Mouse (Mus musculus): ENCODE measurements at regions not wholly inside any gene's neighbourhood (a gene's known extent, or its start where the extent isn't known, plus 50 kb on each side); places are given as distances from the start of the nearest gene placed in this dataset.

DNA sequence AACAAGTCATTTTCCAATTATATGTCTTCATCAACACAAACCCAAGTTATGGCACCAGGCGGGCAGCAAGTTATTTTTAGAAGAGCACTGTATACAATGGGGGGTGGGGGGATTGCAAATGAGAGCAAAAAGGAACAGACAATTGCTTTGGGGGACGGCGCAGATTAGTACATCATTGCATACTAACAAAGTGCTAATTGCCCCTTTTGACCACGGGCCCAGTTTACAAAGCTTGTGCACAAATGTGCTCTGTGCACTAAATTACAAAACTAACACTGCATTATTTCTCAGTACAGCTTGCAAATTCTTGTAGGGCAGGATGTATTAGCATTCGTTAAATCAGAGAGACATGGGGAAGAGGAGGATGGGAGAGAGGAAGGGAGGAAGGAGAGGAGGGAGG lies 116.3 kb upstream of the Cmc1 start:
- 0 out of 2 replicates have a peak, but pooled peaks cover 2% of the 10 kb centered on the region for H3K27me3 ChIP-seq
- H3K4me2 ChIP-seq, result no peak overlapping the region
- WGBS, result 58% methylated on average over 5 of the region's 5 CpGs
- no peak overlapping the region for H3K9ac ChIP-seq
- ATAC-seq (replicated peaks; ENCODE audit: insufficient number of reproducible peaks, insufficient read depth, low FRiP score, low read depth), result no peak
- no peak overlapping the region for H3K4me3 ChIP-seq
- no peaks in the 10 kb centered on the region for H3K36me3 ChIP-seq
- H3K9me3 ChIP-seq (replicated peaks), result no peaks in the 10 kb centered on the region
- no peak overlapping the region for H3K27ac ChIP-seq
- H3K4me1 ChIP-seq (replicated peaks), result no peaks in the 10 kb centered on the region

GRCm38 (mm10) chr9:118271681-118272080 lies 121.7 kb upstream of the Cmc1 start:
- Histone ChIP-seq H3K4me3 (no peak overlapping the region), H3K27ac (no peak overlapping the region), H3K36me3 (no peaks in the 10 kb centered on the region), H3K9ac (no peak overlapping the region), H3K4me1 (replicated peaks) (peaks cover 9% of the 10 kb centered on the region), H3K27me3 (no peaks in the 10 kb centered on the region), H3K9me3 (replicated peaks) (no peaks in the 10 kb centered on the region), H3K4me2 (no peak overlapping the region)
- ATAC-seq (replicated peaks; ENCODE audit: insufficient number of reproducible peaks, insufficient read depth, low FRiP score, low read depth), result no peak
- WGBS, result 41% methylated on average over 12 of the region's 12 CpGs

DNA sequence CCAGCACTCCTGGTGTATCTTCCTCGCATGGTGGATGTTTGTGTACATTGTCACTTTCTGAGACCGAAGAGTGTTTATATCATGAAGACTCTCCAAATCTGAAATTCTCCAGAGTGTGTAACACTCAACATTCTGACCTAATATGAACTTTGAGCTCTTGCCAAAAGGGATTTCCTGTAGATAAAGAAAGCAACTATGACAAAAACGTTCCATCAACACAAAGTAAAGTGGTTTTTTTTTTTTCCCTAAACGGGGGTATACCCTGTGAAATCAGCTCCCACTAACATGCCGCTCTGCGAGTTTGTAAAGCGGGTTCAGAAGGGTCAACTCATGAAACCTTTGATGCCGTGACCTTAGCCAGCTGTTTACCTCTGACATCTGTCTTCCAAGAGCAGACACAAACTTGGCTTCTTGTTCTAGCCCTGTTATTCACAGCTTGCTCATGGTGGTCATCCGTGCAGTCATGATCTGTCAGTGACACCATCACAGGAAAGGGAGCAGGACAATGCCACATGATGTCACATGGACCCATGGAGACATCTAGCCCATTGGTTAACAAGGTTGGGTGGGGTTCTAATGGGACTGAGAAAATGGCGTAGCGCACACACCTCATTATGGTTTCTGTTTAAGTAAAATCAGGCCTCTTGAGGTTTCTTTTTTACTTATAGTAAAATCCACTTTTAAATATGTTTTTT lies 122.9 kb upstream of the Cmc1 start:
- no peak overlapping the region for H3K9ac ChIP-seq
- peaks cover 9% of the 10 kb centered on the region for H3K4me1 ChIP-seq (replicated peaks)
- H3K4me2 ChIP-seq, result peak overlapping the region; percentile 18; the same call in 1 of the 2 replicates
- H3K27me3 ChIP-seq, result no peaks in the 10 kb centered on the region
- no peak overlapping the region for H3K4me3 ChIP-seq
- no peaks in the 10 kb centered on the region for H3K9me3 ChIP-seq (replicated peaks)
- WGBS, result 50% methylated on average over 11 of the region's 11 CpGs
- ATAC-seq (replicated peaks; ENCODE audit: insufficient number of reproducible peaks, insufficient read depth, low FRiP score, low read depth), result no peak
- H3K27ac ChIP-seq, result no peak overlapping the region
- no peaks in the 10 kb centered on the region for H3K36me3 ChIP-seq

DNA sequence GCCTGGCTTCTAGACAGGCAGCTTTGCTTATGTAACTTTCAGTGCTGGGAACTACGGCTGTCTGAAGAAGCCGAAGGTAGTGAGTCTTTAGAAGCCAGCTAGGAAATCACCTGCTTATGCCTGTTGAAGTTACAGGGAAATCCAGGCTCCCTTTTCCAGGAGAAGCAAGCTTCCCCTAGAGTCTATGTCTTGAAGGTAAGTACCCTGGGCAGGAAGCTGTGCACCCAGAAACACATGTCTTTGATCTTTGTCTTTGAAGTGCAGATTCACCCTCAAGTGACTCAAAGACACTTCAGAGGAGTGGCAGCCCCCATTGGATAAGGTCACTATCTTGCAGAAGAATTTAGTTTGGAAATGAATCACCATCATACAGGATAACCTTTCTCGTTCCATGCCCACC lies 135.5 kb upstream of the Cmc1 start:
- Histone ChIP-seq H3K27me3 (no peaks in the 10 kb centered on the region), H3K4me3 (no peak overlapping the region), H3K27ac (no peak overlapping the region), H3K9me3 (replicated peaks) (no peaks in the 10 kb centered on the region), H3K4me1 (replicated peaks) (no peaks in the 10 kb centered on the region), H3K36me3 (no peaks in the 10 kb centered on the region), H3K4me2 (no peak overlapping the region), H3K9ac (no peak overlapping the region)
- no peak for ATAC-seq (replicated peaks; ENCODE audit: insufficient number of reproducible peaks, insufficient read depth, low FRiP score, low read depth)
- WGBS, result 53% methylated on average over 3 of the region's 3 CpGs

DNA sequence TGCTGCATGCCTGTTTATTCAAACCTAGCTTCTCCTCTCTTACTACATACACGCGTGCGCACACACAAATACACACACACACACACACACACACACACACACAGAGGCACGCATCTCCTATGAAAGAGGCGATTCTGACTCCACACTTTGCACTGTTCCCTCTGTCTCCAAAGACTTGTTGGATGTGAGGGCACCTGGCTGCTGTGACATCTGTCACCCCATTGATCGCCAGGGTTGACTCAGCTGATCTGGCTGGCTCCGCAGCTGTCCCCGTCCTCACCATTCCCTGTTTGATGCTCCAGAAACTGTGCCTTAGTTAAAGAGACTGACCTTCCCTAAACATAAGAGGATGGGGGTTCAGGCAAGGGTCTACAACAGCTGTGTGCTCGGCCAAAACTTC lies 137.6 kb upstream of the Cmc1 start:
- Histone ChIP-seq H3K9me3 (replicated peaks) (no peaks in the 10 kb centered on the region), H3K4me1 (replicated peaks) (no peaks in the 10 kb centered on the region), H3K27ac (no peak overlapping the region), H3K4me2 (no peak overlapping the region), H3K4me3 (no peak overlapping the region), H3K36me3 (no peaks in the 10 kb centered on the region), H3K9ac (no peak overlapping the region), H3K27me3 (no peaks in the 10 kb centered on the region)
- ATAC-seq (replicated peaks; ENCODE audit: insufficient number of reproducible peaks, insufficient read depth, low FRiP score, low read depth), result no peak
- 73% methylated on average over 9 of the region's 9 CpGs for WGBS

- H3K4me1 ChIP-seq (replicated peaks), result no peaks in the 10 kb centered on the region
- no peak for ATAC-seq (replicated peaks; ENCODE audit: insufficient number of reproducible peaks, insufficient read depth, low FRiP score, low read depth)
- H3K9ac ChIP-seq, result no peak overlapping the region
- WGBS, result 83% methylated on average over 10 of the region's 10 CpGs
- H3K27ac ChIP-seq, result no peak overlapping the region
- no peaks in the 10 kb centered on the region for H3K36me3 ChIP-seq
- H3K9me3 ChIP-seq (replicated peaks), result no peaks in the 10 kb centered on the region
- H3K4me2 ChIP-seq, result no peak overlapping the region
- no peaks in the 10 kb centered on the region for H3K27me3 ChIP-seq
- no peak overlapping the region for H3K4me3 ChIP-seq
These were observed 142.9 kb upstream of the Cmc1 start for GRCm38 (mm10) chr9:118292836-118293235.

DNA sequence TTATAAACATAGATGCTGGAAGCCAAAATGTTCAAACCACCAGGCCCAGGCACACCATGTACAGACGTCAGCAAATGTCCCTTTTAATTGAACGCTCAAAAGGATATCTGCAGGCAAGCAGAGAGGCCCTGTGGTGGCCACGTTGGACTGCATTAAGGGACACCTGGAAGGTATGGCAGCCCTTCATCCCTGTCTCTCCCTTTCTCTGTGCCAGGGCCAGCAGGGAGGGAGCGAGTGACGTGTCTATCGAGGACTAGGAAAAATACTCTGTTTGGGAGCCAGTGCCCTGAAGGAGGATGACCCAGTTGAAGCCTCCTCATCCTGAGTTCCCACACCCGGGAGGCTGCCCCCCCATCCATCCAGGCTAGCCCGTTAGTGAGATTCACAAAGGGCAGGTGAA lies 144.0 kb upstream of the Cmc1 start:
- Histone ChIP-seq H3K4me2 (no peak overlapping the region), H3K4me3 (no peak overlapping the region)
- 78% methylated on average over 8 of the region's 8 CpGs for WGBS

DNA sequence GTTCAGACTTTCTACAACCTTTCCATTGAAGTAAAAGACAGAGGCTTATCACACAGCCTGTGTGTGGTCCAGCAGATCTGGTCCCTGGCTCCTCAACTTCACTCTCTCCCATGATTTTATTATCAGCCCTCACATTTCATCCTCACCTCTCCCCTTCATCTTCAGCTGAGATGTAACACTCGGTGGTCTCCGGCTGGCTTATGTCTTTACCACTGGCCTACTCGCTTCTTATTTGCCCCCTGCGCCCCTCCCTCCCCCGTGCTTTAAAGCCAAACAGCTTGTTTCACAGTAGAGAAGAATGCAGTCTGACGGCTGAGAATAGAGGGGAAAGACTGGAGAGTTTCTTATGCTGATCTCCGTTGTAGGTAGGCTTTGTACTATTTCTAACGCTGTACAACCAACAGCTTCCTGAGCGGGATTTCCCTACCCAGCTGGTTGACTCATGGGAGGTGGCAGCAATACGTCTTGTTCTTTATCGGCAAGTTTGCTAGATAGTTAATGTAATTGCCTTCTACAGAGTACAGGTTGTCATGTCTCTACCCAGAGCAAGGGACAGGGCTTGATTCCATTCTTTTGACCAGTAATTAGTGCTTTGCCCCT lies 152.9 kb upstream of the Cmc1 start:
- Histone ChIP-seq H3K9me3 (replicated peaks) (no peaks in the 10 kb centered on the region), H3K4me2 (no peak overlapping the region), H3K9ac (no peak overlapping the region), H3K4me1 (replicated peaks) (no peaks in the 10 kb centered on the region), H3K4me3 (no peak overlapping the region), H3K27ac (no peak overlapping the region), H3K27me3 (no peaks in the 10 kb centered on the region), H3K36me3 (no peaks in the 10 kb centered on the region)
- ATAC-seq (replicated peaks; ENCODE audit: insufficient number of reproducible peaks, insufficient read depth, low FRiP score, low read depth), result no peak
- WGBS, result 47% methylated on average over 11 of the region's 11 CpGs

More for the DNA sequence above, 144.0 kb upstream of the Cmc1 start:
- H3K36me3 ChIP-seq, result no peaks in the 10 kb centered on the region
- no peak overlapping the region for H3K9ac ChIP-seq
- no peaks in the 10 kb centered on the region for H3K4me1 ChIP-seq (replicated peaks)
- no peak for ATAC-seq (replicated peaks; ENCODE audit: insufficient number of reproducible peaks, insufficient read depth, low FRiP score, low read depth)
- H3K27ac ChIP-seq, result no peak overlapping the region
- H3K27me3 ChIP-seq, result no peaks in the 10 kb centered on the region
- H3K9me3 ChIP-seq (replicated peaks), result no peaks in the 10 kb centered on the region

- no peak overlapping the region for H3K9ac ChIP-seq
- no peaks in the 10 kb centered on the region for H3K4me1 ChIP-seq (replicated peaks)
- H3K27me3 ChIP-seq, result no peaks in the 10 kb centered on the region
- H3K4me3 ChIP-seq, result no peak overlapping the region
- H3K4me2 ChIP-seq, result no peak overlapping the region
- ATAC-seq (replicated peaks; ENCODE audit: insufficient number of reproducible peaks, insufficient read depth, low FRiP score, low read depth), result no peak
- H3K9me3 ChIP-seq (replicated peaks), result no peaks in the 10 kb centered on the region
- H3K36me3 ChIP-seq, result no peaks in the 10 kb centered on the region
- H3K27ac ChIP-seq, result no peak overlapping the region
- WGBS, result 79% methylated on average over 18 of the region's 18 CpGs
These were observed 159.5 kb upstream of the Eomes start for GRCm38 (mm10) chr9:118318357-118319140.

DNA sequence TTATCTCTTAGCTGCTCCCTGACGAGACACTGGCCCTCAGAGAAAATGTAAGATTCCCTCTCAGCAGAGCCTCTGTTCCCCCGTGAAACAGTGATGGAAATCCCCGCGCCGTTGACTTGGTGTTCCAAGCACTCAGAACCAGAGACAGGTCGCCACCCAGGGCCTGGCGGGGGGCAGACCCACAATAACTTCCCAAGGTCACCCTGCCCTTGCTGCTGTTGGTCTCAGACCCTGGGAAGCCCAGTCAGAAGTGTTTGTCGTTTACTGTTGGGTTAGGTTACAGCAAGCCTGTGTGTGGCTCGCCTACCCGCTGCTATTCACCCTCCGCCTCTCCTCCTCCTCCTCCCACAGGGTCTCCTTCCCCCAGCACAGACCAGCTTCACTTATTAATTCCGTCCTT lies 154.2 kb upstream of the Eomes start:
- H3K4me1 ChIP-seq (replicated peaks), result no peaks in the 10 kb centered on the region
- no peaks in the 10 kb centered on the region for H3K9me3 ChIP-seq (replicated peaks)

GRCm38 (mm10) chr9:118326656-118327055 lies 151.4 kb upstream of the Eomes start:
- Histone ChIP-seq H3K36me3 (no peaks in the 10 kb centered on the region), H3K9me3 (replicated peaks) (no peaks in the 10 kb centered on the region), H3K9ac (no peak overlapping the region), H3K27ac (no peak overlapping the region), H3K4me1 (replicated peaks) (no peaks in the 10 kb centered on the region), H3K4me2 (no peak overlapping the region), H3K4me3 (no peak overlapping the region), H3K27me3 (no peaks in the 10 kb centered on the region)
- no peak for ATAC-seq (replicated peaks; ENCODE audit: insufficient number of reproducible peaks, insufficient read depth, low FRiP score, low read depth)
- WGBS, result 54% methylated on average over 9 of the region's 9 CpGs

More for the DNA sequence above, 154.2 kb upstream of the Eomes start:
- no peak overlapping the region for H3K4me2 ChIP-seq
- H3K4me3 ChIP-seq, result no peak overlapping the region
- WGBS, result 38% methylated on average over 12 of the region's 12 CpGs
- H3K9ac ChIP-seq, result no peak overlapping the region
- no peaks in the 10 kb centered on the region for H3K36me3 ChIP-seq
- H3K27me3 ChIP-seq, result no peaks in the 10 kb centered on the region
- no peak overlapping the region for H3K27ac ChIP-seq
- ATAC-seq (replicated peaks; ENCODE audit: insufficient number of reproducible peaks, insufficient read depth, low FRiP score, low read depth), result no peak
